Mouse (Mus musculus) ES-Bruce4 (cell line): ENCODE data around the gene Phldb3. TPM values are rescaled to one million over a fixed set of nuclear protein-coding genes. Genes with fewer than 3 reads are reported as not detected.

Source experiments
- H3K27ac ChIP-seq: 2 replicates; pipeline ENCODE4 v1.5.1; 2012; ENCODE audit warnings: low read length, inconsistent platforms; ENCODE audit not compliant: insufficient read depth
- H3K27me3 ChIP-seq: 2 replicates; pipeline ENCODE4 v1.6.1; 2012; ENCODE audit warnings: mild to moderate bottlenecking, low read length, inconsistent platforms; ENCODE audit not compliant: control insufficient read depth, poor library complexity, insufficient read depth, severe bottlenecking
- H3K36me3 ChIP-seq: 2 replicates; pipeline ENCODE4 v1.6.1; 2012; ENCODE audit warnings: inconsistent platforms, mild to moderate bottlenecking, low read length, moderate library complexity; ENCODE audit not compliant: control insufficient read depth, poor library complexity, insufficient read depth, severe bottlenecking
- H3K4me1 ChIP-seq: one replicate; pipeline ENCODE4 v1.8.1; 2011; ENCODE audit warnings: low read length; ENCODE audit not compliant: control insufficient read depth, insufficient read depth
- H3K4me3 ChIP-seq: 2 replicates; pipeline ENCODE4 v1.5.1; 2011; ENCODE audit warnings: low read depth, mild to moderate bottlenecking, low read length
- H3K9ac ChIP-seq: 2 replicates; pipeline ENCODE4 v1.6.1; 2012; ENCODE audit warnings: low read depth, mild to moderate bottlenecking, inconsistent platforms; ENCODE audit not compliant: poor library complexity, severe bottlenecking
- H3K9me3 ChIP-seq: replicated peaks from 2 replicates; pipeline ENCODE4 v1.6.1; 2012; ENCODE audit warnings: mild to moderate bottlenecking, low read length, inconsistent platforms; ENCODE audit not compliant: control insufficient read depth, poor library complexity, insufficient read depth, severe bottlenecking
- CTCF ChIP-seq: IDR thresholded peaks from one replicate; pipeline ENCODE4 v1.8.1; 2011; ENCODE audit warnings: low read depth, low read length
- EP300 ChIP-seq: IDR thresholded peaks from 2 replicates; pipeline ENCODE4 v1.6.1; 2011; ENCODE audit warnings: low read depth, low read length; ENCODE audit not compliant: insufficient read depth
- POLR2A ChIP-seq: IDR thresholded peaks from one replicate; pipeline ENCODE4 v1.8.1; 2011; ENCODE audit warnings: low read length; ENCODE audit not compliant: insufficient read depth
- polyA plus RNA-seq: library from polyadenylated mRNA; stranded (reverse); fragments of >200 nt; gene quantifications from 2 replicates; pipeline ENCODE4 v1.2.4, GENCODE M21; 2011; ENCODE audit warnings: low read depth; ENCODE audit not compliant: missing spikeins, insufficient read depth, insufficient read length

The Phldb3 gene
- polyA plus RNA-seq, 1 experiment = 7.1 TPM

DNA sequence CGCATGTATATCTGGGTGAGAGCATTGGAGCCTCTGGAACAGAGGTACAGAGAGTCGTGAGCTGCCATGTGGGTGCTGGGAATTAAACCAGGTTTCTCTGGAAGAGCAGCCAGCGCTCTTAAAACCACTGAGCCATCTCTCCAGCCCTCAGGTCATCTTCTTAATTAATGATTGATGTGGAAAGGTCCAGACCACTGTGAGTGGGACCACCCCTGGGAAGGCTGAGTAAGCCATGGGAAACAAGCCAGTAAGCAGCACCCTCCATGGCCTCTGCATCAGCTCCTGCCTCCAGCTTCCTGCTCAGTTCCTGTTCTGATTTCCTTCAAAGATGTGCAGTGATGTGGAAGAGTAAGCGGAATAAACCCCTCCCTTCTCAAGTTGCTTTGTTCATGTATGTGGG is 18.4 kb upstream of the Phldb3 start:
- Histone ChIP-seq H3K27ac (no peak overlapping the region), H3K4me1 (peaks cover 4% of the 10 kb centered on the region), H3K4me3 (no peak overlapping the region), H3K9ac (no peak overlapping the region), H3K36me3 (no peaks in the 10 kb centered on the region), H3K9me3 (no peaks in the 10 kb centered on the region), H3K27me3 (no peaks in the 10 kb centered on the region; the same call in 1 of the 2 replicates)
- no peak for TF ChIP-seq CTCF
- TF ChIP-seq POLR2A = no peak
- no peak for TF ChIP-seq EP300

DNA sequence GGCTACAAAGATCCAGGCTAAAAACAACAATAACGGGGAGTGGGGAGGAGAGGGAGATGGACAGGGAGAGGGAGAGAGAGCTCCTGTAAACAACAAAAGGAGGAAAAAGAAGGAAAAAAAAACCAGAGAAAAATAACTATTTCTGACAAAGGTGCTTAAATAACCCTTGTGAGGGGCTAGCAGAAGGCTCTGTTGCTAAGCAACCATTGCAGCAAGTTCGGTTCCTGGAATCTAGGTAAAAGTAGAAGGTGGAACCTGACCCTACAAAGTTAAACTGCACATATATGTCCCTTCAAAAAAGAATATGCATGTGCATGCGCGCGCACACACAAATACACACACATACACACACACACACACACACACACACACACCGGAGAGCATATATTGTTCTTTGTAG is 17.8 kb upstream of the Phldb3 start:
- H3K27me3 ChIP-seq = no peaks in the 10 kb centered on the region; the same call in 1 of the 2 replicates
- no peaks in the 10 kb centered on the region for H3K9me3 ChIP-seq
- TF ChIP-seq CTCF (no peak), EP300 (no peak), POLR2A (no peak)
- no peak overlapping the region for H3K9ac ChIP-seq
- no peaks in the 10 kb centered on the region for H3K36me3 ChIP-seq
- H3K4me3 ChIP-seq = no peak overlapping the region
- H3K27ac ChIP-seq = no peak overlapping the region
- H3K4me1 ChIP-seq = peaks cover 4% of the 10 kb centered on the region

DNA sequence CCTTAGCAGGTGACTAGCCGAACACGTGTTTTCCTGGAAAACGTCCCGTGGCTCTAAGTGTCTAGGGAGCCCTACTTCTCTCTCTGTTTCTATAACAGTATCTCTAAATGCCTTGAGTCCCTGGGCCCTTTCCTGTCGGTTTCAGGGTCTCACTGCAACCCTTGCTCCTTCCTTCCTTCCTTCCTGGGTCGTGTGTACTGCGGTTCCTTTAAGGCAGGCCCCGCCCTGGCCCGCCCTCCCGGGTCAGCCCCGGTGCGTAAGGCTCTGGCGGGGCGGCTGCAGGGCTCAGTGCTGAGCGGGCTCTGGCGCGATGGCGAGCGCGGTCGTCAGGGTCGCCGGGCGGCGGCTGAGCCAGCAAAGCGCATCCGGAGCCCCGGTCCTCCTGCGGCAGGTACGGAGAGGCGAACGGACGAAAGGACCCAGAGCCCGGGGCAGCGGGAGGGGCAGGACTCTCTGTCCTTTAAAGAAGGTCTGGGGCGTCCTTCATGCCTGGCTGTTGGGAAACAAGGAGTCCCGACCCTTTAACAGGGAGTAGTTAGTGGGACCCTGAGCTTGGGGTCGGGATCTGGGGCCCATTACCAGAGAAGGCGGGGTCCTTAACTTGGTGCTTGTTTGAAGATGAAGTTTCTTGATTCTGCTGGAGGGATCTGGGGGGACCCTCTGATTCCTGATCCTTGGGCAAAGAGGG is 16.8 kb upstream of the Phldb3 start:
- Histone ChIP-seq H3K27me3 (no peaks in the 10 kb centered on the region; the same call in 1 of the 2 replicates), H3K27ac (no peak overlapping the region), H3K9me3 (no peaks in the 10 kb centered on the region), H3K4me3 (peak overlapping the region; percentile 88), H3K4me1 (peaks cover 3% of the 10 kb centered on the region), H3K9ac (peak overlapping the region; percentile 86), H3K36me3 (no peaks in the 10 kb centered on the region)
- TF ChIP-seq POLR2A (peak; percentile 47), EP300 (no peak)

DNA sequence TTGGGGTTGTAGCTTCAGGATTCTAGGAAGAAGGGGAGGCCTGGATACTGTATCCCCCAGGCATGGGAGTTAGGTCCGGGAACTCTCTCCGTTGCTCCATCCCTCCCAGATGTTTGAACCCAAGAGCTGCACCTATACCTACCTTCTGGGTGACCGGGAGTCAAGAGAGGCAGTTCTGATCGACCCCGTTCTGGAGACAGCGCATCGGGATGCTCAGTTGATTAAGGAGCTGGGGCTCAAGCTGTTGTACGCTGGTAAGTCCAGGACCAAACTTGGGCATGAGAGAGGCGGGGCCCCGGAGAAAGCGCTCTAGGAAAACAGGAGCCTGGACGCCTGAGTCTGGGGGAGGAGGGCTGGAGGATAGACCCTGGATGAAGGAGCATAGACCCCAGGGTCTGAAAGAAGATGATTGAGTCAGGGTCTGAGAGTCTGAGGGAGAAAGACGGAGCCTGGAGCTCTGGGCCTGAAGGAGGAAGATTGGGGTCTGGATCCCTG is 16.2 kb upstream of the Phldb3 start:
- H3K27ac ChIP-seq = no peak overlapping the region
- H3K4me1 ChIP-seq = peaks cover 3% of the 10 kb centered on the region
- H3K9me3 ChIP-seq = no peaks in the 10 kb centered on the region
- H3K27me3 ChIP-seq = no peaks in the 10 kb centered on the region; the same call in 1 of the 2 replicates
- H3K36me3 ChIP-seq = no peaks in the 10 kb centered on the region
- no peak for TF ChIP-seq POLR2A
- TF ChIP-seq EP300 = no peak
- no peak for TF ChIP-seq CTCF
- H3K4me3 ChIP-seq = peak overlapping the region; percentile 88
- H3K9ac ChIP-seq = peak overlapping the region; percentile 86

DNA sequence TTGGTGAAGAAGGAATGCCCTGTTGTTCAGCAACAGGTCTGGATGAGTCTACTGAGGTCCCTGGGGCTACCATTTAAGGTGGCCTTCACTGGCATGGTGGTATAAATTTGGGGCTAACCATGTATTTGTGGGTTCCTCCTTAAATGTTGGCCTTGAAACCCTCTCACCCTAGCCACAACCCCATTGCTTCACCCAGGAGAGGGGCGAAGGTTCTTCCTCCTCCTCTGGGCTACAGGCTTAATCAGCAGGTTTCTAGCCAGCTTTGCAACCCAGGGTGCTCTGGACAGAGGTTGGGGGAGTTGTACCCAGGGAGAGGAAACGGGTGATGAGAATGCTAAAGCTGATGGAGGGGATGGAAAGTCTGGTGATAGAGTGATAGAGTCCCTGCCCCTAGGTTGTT is 15.1 kb upstream of the Phldb3 start:
- H3K27ac ChIP-seq = no peak overlapping the region
- peaks cover 4% of the 10 kb centered on the region for H3K4me1 ChIP-seq
- no peaks in the 10 kb centered on the region for H3K9me3 ChIP-seq
- H3K27me3 ChIP-seq = no peaks in the 10 kb centered on the region; the same call in 1 of the 2 replicates
- no peaks in the 10 kb centered on the region for H3K36me3 ChIP-seq
- TF ChIP-seq CTCF (no peak), EP300 (no peak), POLR2A (no peak)
- H3K9ac ChIP-seq = no peak overlapping the region
- H3K4me3 ChIP-seq = no peak overlapping the region

DNA sequence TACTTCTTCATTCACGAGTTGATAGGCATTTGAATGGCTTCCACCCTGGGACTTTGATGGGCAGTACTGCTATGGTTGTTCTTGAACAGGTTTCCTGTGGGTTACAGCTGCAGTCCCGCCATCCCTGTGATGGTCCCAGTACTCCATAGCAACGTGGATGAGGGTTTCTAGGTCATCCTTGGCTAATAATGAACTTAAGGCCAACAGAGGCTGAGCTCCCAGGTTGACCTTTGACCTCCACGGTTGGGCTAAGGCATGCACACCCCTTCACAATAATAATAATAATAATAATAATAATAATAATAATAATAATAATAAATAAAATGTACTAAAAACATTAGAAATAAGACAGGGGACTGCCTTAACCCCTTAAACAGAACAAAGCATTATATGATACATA is 12.4 kb upstream of the Phldb3 start:
- H3K9me3 ChIP-seq = no peaks in the 10 kb centered on the region
- peaks cover 4% of the 10 kb centered on the region for H3K4me1 ChIP-seq
- no peak overlapping the region for H3K27ac ChIP-seq
- TF ChIP-seq POLR2A (no peak), CTCF (no peak), EP300 (no peak)
- H3K36me3 ChIP-seq = no peaks in the 10 kb centered on the region
- no peak overlapping the region for H3K4me3 ChIP-seq
- H3K27me3 ChIP-seq = no peaks in the 10 kb centered on the region; the same call in 1 of the 2 replicates
- H3K9ac ChIP-seq = no peak overlapping the region
